In genomic region chr2:156540991-156541390, GRCm38 (mm10) we compare ENCODE assay signal across 22 mouse cellular contexts. TPM values are rescaled to one million over a fixed set of nuclear protein-coding genes. Genes with fewer than 3 reads are reported as not detected.
DNase-seq lines count a peak whose midpoint lies in the region; ATAC-seq and TF ChIP-seq lines count a peak whose summit lies in the region.
"Had no signal": no experiment of that assay in that cellular context is flagged by ENCODE, and none has a peak within 500 bp of the region (broad histone marks: within the 10 kb centered on the region; RNA-seq: fewer than 3 reads in every experiment).

No protein-coding gene starts in this region.

- no peak overlapping the region for H3K9ac ChIP-seq in forebrain, postnatal 0 days
- no peak overlapping the region for H3K9ac ChIP-seq in forebrain, embryonic 14.5 days (ENCODE audit: low read length)
- no peak overlapping the region for H3K9ac ChIP-seq in MEL (ENCODE audit: control insufficient read depth, low read depth, low read length, poor library complexity, severe bottlenecking)
- H3K9ac ChIP-seq: embryonic facial prominence, embryonic 15.5 days; heart, embryonic 13.5 days; hindbrain, embryonic 15.5 days had no signal

- H3K36me3 ChIP-seq in forebrain, postnatal 0 days (ENCODE audit: insufficient read depth) = peaks cover 45% of the 10 kb centered on the region
- peaks cover 16% of the 10 kb centered on the region for H3K36me3 ChIP-seq in forebrain, embryonic 14.5 days (ENCODE audit: control insufficient read depth, insufficient read depth, low read length)
- H3K36me3 ChIP-seq in E14TG2a.4 (ENCODE audit: insufficient read depth, low read length) (peaks cover 42% of the 10 kb centered on the region), MEL (ENCODE audit: control insufficient read depth in 1 of 2, insufficient read depth in 2 of 2, low read length in 2 of 2) (no peaks in the 10 kb centered on the region)
- H3K36me3 ChIP-seq in kidney, adult 2 months (ENCODE audit: control insufficient read depth, insufficient read depth, low read length) = no peaks in the 10 kb centered on the region

- H3K27ac ChIP-seq in forebrain, postnatal 0 days (ENCODE audit: low read depth, low read length) = no peak overlapping the region
- no peak overlapping the region for H3K27ac ChIP-seq in forebrain, embryonic 14.5 days (ENCODE audit: low read depth, low read length)
- no peak overlapping the region for H3K27ac ChIP-seq in MEL (ENCODE audit: control insufficient read depth, low read depth, low read length)
- no peak overlapping the region for H3K27ac ChIP-seq in kidney, adult 2 months (ENCODE audit: insufficient read depth, low read depth, low read length)
- H3K27ac ChIP-seq: embryonic facial prominence, embryonic 15.5 days; gastrocnemius, adult 2 months; heart, embryonic 13.5 days; hindbrain, embryonic 15.5 days had no signal

- no peak for TF ChIP-seq RAD21 in MEL (IDR thresholded peaks at IDR 0.05; ENCODE audit: low read depth, low read length)

- H3K4me3 ChIP-seq in forebrain, postnatal 0 days (ENCODE audit: low read depth, low read length) = no peak overlapping the region
- H3K4me3 ChIP-seq in forebrain, embryonic 14.5 days (ENCODE audit: low read depth, low read length) = no peak overlapping the region
- H3K4me3 ChIP-seq in E14TG2a.4 (replicated peaks; ENCODE audit: low read length) (no peak overlapping the region), MEL (ENCODE audit: control insufficient read depth in 1 of 2, insufficient read depth in 1 of 2, low read depth in 2 of 2, low read length in 2 of 2) (no peak overlapping the region)
- no peak overlapping the region for H3K4me3 ChIP-seq in kidney, adult 2 months (ENCODE audit: insufficient read depth, low read depth, low read length)
- H3K4me3 ChIP-seq: embryonic facial prominence, embryonic 15.5 days; erythroblast, embryonic 14.5 days; gastrocnemius, adult 2 months; heart, embryonic 13.5 days; hindbrain, embryonic 15.5 days had no signal

- no peaks in the 10 kb centered on the region for H3K9me3 ChIP-seq in forebrain, postnatal 0 days (ENCODE audit: low read length)
- H3K9me3 ChIP-seq in forebrain, embryonic 14.5 days (replicated peaks; ENCODE audit: control insufficient read depth, low read length) = no peaks in the 10 kb centered on the region
- H3K9me3 ChIP-seq in E14TG2a.4 (ENCODE audit: low read length) (no peaks in the 10 kb centered on the region), MEL (replicated peaks; ENCODE audit: insufficient read depth, low read length) (no peaks in the 10 kb centered on the region)
- H3K9me3 ChIP-seq: embryonic facial prominence, embryonic 15.5 days; heart, embryonic 13.5 days; hindbrain, embryonic 15.5 days had no signal

- no peak for TF ChIP-seq POLR2A in MEL (IDR thresholded peaks at IDR 0.05; ENCODE audit: control insufficient read depth in 1 of 2, insufficient read depth in 1 of 2, low read depth in 1 of 2, low read length in 2 of 2, poor library complexity in 1 of 2)
- no peak for TF ChIP-seq POLR2A in kidney, adult 2 months (IDR thresholded peaks at IDR 0.05; ENCODE audit: low read depth, low read length)

- no peak for ATAC-seq in forebrain, postnatal 0 days
- ATAC-seq in forebrain, embryonic 14.5 days = no peak
- ATAC-seq in erythroid progenitor cell, adult 5-6 weeks (replicated peaks; ENCODE audit: low FRiP score, poor library complexity, severe bottlenecking) = 0 out of 2 replicates have a peak, but pooled peaks have one; percentile 26
- ATAC-seq: activated CD4-positive, CD25-positive, alpha-beta regulatory T cell, adult 4 months; forebrain, embryonic 16.5 days; intestine, embryonic 16.5 days had no signal

- no peaks in the 10 kb centered on the region for H3K4me1 ChIP-seq in forebrain, postnatal 0 days (ENCODE audit: insufficient read depth)
- no peaks in the 10 kb centered on the region for H3K4me1 ChIP-seq in forebrain, embryonic 14.5 days (ENCODE audit: control insufficient read depth, insufficient read depth, low read length)
- H3K4me1 ChIP-seq in E14TG2a.4 (replicated peaks; ENCODE audit: low read depth, low read length) = peaks cover 28% of the 10 kb centered on the region
- H3K4me1 ChIP-seq in MEL (ENCODE audit: control insufficient read depth in 1 of 2, insufficient read depth in 2 of 2, low read length in 2 of 2) = no peaks in the 10 kb centered on the region
- no peaks in the 10 kb centered on the region for H3K4me1 ChIP-seq in kidney, adult 2 months (ENCODE audit: control insufficient read depth, insufficient read depth, low read length)
- H3K4me1 ChIP-seq: embryonic facial prominence, embryonic 15.5 days; hindbrain, embryonic 15.5 days had no signal

- no peaks in the 10 kb centered on the region for H3K27me3 ChIP-seq in forebrain, postnatal 0 days (ENCODE audit: insufficient read depth, low read length)
- H3K27me3 ChIP-seq in forebrain, embryonic 14.5 days (replicated peaks; ENCODE audit: control insufficient read depth, insufficient read depth, low read length) = no peaks in the 10 kb centered on the region
- H3K27me3 ChIP-seq in E14TG2a.4 (ENCODE audit: insufficient read depth, low read length) (no peaks in the 10 kb centered on the region), MEL (ENCODE audit: control insufficient read depth in 1 of 2, insufficient read depth in 2 of 2, low read length in 2 of 2) (no peaks in the 10 kb centered on the region)
- no peaks in the 10 kb centered on the region for H3K27me3 ChIP-seq in kidney, adult 2 months (replicated peaks; ENCODE audit: control insufficient read depth, insufficient read depth, low read length)
- H3K27me3 ChIP-seq: embryonic facial prominence, embryonic 15.5 days; heart, embryonic 13.5 days; hindbrain, embryonic 15.5 days had no signal

- no peak overlapping the region for H3K4me2 ChIP-seq in forebrain, postnatal 0 days (ENCODE audit: low read depth)
- no peak overlapping the region for H3K4me2 ChIP-seq in forebrain, embryonic 14.5 days (ENCODE audit: low read length)
- H3K4me2 ChIP-seq: embryonic facial prominence, embryonic 15.5 days; heart, embryonic 13.5 days; hindbrain, embryonic 15.5 days had no signal

- H3K79me2 ChIP-seq in MEL (ENCODE audit: control insufficient read depth, insufficient read depth, low read length, poor library complexity) = no peaks in the 10 kb centered on the region

- no peak for TF ChIP-seq EP300 in MEL (IDR thresholded peaks at IDR 0.05; ENCODE audit: low read depth in 1 of 2, low read length in 2 of 2)

- no peak for DNase-seq in forebrain, postnatal 0 days
- no peak for DNase-seq in forebrain, embryonic 14.5 days (ENCODE audit: low spot score)
- peak; percentile 16 for DNase-seq in MEL (ENCODE audit: low read depth, low spot score)
- no peak for DNase-seq in frontal cortex, postnatal 25 days (ENCODE audit: low spot score in 2 of 2)
- no peak for DNase-seq in kidney, adult 2 months
- no peak for DNase-seq in urinary bladder, postnatal 4 days (ENCODE audit: low spot score in 2 of 2)
- DNase-seq: cerebellum, adult 11 months; cerebellum, adult 8-10 months; cerebellum, postnatal 14 days; embryo, embryonic 11 days; gastrocnemius, adult 2 months; gastrocnemius, postnatal 25 days; heart, postnatal 36 days had no signal

- WGBS in forebrain, postnatal 0 days = 81% methylated on average over 7 of the region's 7 CpGs
- WGBS in forebrain, embryonic 14.5 days = 77% methylated on average over 7 of the region's 7 CpGs
- WGBS in kidney, adult 2 months = 96% methylated on average over 7 of the region's 7 CpGs

- TF ChIP-seq CTCF in forebrain, postnatal 0 days (IDR thresholded peaks at IDR 0.05; ENCODE audit: low read depth) = 0 out of 2 replicates have a peak, but pooled peaks have one; percentile 3
- peak; percentile 6; the same call in 1 of the 2 replicates for TF ChIP-seq CTCF in E14TG2a.4 (conservative IDR thresholded peaks at IDR 0.05; ENCODE audit: low read length)
- TF ChIP-seq CTCF in MEL (IDR thresholded peaks at IDR 0.05 in 2 of 3, conservative IDR thresholded peaks at IDR 0.05 in 1 of 3; ENCODE audit: control insufficient read depth in 1 of 3, insufficient read depth in 1 of 3, low read depth in 2 of 3, low read length in 3 of 3, poor library complexity in 1 of 3, severe bottlenecking in 1 of 3) = peak in 1 of 3 experiments; percentile 17; a peak in 2 of 6 replicates
- no peak for TF ChIP-seq CTCF in kidney, adult 2 months (conservative IDR thresholded peaks at IDR 0.05; ENCODE audit: insufficient read depth, insufficient read length, low read depth, low read length)

TF ChIP-seq in MEL, 35 proteins besides CTCF, POLR2A, EP300 and RAD21:
- no peak for TF ChIP-seq USF1 (IDR thresholded peaks at IDR 0.05; ENCODE audit: low read depth, low read length)
- TF ChIP-seq GABPA (IDR thresholded peaks at IDR 0.05; ENCODE audit: low read depth, low read length) = no peak
TF ChIP-seq in MEL: peak in this region for 0.

RNA-seq across cellular contexts. Expression of gene Aar2, which starts 6.4 kb away (rescaled TPM):
- total RNA-seq in forebrain, postnatal 0 days (2014; rRNA removed) = 46.7 and 50.1 TPM in 2 replicates
- 37.1 and 43.7 TPM in 2 replicates for polyA plus RNA-seq in forebrain, postnatal 0 days (2015; fragmentation: Nextera tagmentation; extraction: Ambion mirVana)
- 51.1 and 51.3 TPM in 2 replicates for polyA plus RNA-seq in forebrain, embryonic 14.5 days (2014; fragmentation: Nextera tagmentation; extraction: Ambion mirVana)
- total RNA-seq in MEL (2012; rRNA removed) = 24.2 and 28.2 TPM in 2 replicates
- polyA plus RNA-seq in MEL (2012; ENCODE audit: insufficient read depth in 1 of 2, insufficient read length in 2 of 2, low read depth in 1 of 2, low replicate concordance in 2 of 2, missing spikeins in 1 of 2) = 10 to 100 TPM in 1 of 2 experiments, not detected in 1; 34.1 TPM
- 2.5 and 3.2 TPM in 2 replicates for total RNA-seq in erythroid progenitor cell, adult 5-6 weeks (2015; ENCODE audit: low replicate concordance)
- 1.2 and 3.6 TPM in 2 replicates for total RNA-seq in erythroid progenitor cell, adult 5-6 weeks (2017; ENCODE audit: low replicate concordance)
- polyA plus RNA-seq in kidney, adult 2 months (2012; rRNA removed) = 25.7 and 29.3 TPM in 2 replicates
